Mouse (Mus musculus) intestine, embryonic 15.5 days (tissue): ENCODE data around the gene Tenm4. TPM values are rescaled to one million over a fixed set of nuclear protein-coding genes. Genes with fewer than 3 reads are reported as not detected.
A peak's percentile ranks its signal among the peaks of the same experiment; 100 is the strongest.

ENCODE experiments used
- ATAC-seq: fragments of 200-750 bp; cut with Nextera tagmentation; 2 replicates; pipeline ENCODE4 v1.8.0; 2017; ENCODE audit warnings: moderate TSS enrichment, moderate library complexity
- H3K27ac ChIP-seq: fragments of 300-500 bp; sonication (generic); 2 replicates; pipeline ENCODE4 v1.5.1; 2015; ENCODE audit warnings: mild to moderate bottlenecking, inconsistent platforms
- H3K27me3 ChIP-seq: fragments of 300-500 bp; sonication (generic); replicated peaks from 2 replicates; pipeline ENCODE4 v1.6.1; 2015; ENCODE audit warnings: inconsistent platforms
- H3K36me3 ChIP-seq: fragments of 300-500 bp; sonication (generic); 2 replicates; pipeline ENCODE4 v1.6.1; 2015; ENCODE audit warnings: inconsistent platforms
- H3K4me1 ChIP-seq: fragments of 300-500 bp; sonication (generic); replicated peaks from 2 replicates; pipeline ENCODE4 v1.6.1; 2015; ENCODE audit warnings: inconsistent platforms
- H3K4me2 ChIP-seq: fragments of 300-500 bp; sonication (generic); replicated peaks from 2 replicates; pipeline ENCODE4 v1.6.1; 2015; ENCODE audit warnings: mild to moderate bottlenecking, inconsistent platforms
- H3K4me3 ChIP-seq: fragments of 300-500 bp; sonication (generic); replicated peaks from 2 replicates; pipeline ENCODE4 v1.5.1; 2015; ENCODE audit warnings: inconsistent platforms
- H3K9ac ChIP-seq: fragments of 300-500 bp; sonication (generic); 2 replicates; pipeline ENCODE4 v1.6.1; 2015; ENCODE audit warnings: inconsistent platforms
- H3K9me3 ChIP-seq: fragments of 300-500 bp; sonication (generic); 2 replicates; pipeline ENCODE4 v1.6.1; 2016; ENCODE audit warnings: inconsistent platforms
- WGBS: fragments of 180-500 bp; shearing (Covaris S2); methylation state at CpG from one replicate; pipeline ENCODE4 v1.1.7; 2015; 5-methylcytosine and 5-hydroxymethylcytosine counted together
- polyA plus RNA-seq: library from polyadenylated mRNA; unstranded; fragments of >200 nt; fragmentation: Nextera tagmentation; extraction: Ambion mirVana; gene quantifications from 2 replicates; pipeline ENCODE4 v1.2.1, GENCODE M21; 2015

Gene Tenm4
- polyA plus RNA-seq, 1 experiment from 2014 or later = 22.0 TPM

- no peaks in the 10 kb centered on the region for H3K9me3 ChIP-seq
- 38% methylated on average over 1 of the region's 1 CpGs for WGBS
- no peaks in the 10 kb centered on the region for H3K4me1 ChIP-seq
- no peak overlapping the region for H3K27ac ChIP-seq
- no peak for ATAC-seq
- H3K4me2 ChIP-seq = no peak overlapping the region
- no peaks in the 10 kb centered on the region for H3K27me3 ChIP-seq
- H3K9ac ChIP-seq = no peak overlapping the region
- no peak overlapping the region for H3K4me3 ChIP-seq
- no peaks in the 10 kb centered on the region for H3K36me3 ChIP-seq
These were observed 160.1 kb downstream of the Tenm4 start for GRCm38 (mm10) chr7:96331186-96331585.

DNA sequence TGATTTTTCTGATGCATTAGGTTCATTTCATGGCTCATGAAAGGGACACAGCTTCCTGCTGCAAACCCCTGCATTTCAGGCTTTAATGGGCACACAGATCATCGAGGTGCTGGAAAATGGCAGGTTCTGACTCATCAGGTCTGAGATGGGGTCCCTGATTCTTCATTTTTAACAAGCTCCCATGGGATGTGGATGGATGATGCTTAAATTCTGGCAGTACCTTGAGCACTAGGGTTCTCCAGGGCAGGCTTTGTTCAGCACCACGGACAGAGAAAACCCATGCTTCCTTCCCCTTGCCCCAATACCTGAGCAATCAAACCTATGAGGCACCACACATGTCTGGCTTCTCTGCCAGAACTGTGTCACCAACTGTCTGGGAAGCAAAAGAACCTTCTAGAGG is 163.3 kb downstream of the Tenm4 start:
- no peak for ATAC-seq
- 39% methylated on average over 2 of the region's 2 CpGs for WGBS
- H3K9ac ChIP-seq = no peak overlapping the region

DNA sequence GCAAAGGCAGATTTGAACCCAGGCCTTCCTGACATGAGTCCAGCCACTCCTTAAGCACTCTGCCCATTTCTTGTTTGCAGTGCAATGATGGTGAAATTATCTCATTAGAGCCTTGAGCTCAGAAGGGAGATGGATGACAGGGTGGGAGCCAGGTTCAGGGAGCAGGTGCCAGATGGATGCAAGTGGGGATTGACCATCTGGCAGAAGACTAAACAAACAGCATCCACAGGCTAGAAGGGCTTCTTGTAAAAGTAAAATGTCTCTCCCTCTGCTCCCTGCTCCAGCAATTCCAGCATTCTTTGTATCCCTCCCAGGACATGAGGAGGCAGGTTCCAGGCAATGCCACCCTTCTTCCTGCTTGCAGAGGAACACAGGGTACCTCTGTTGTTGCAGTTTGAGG is 165.3 kb downstream of the Tenm4 start:
- Histone ChIP-seq H3K4me1 (no peaks in the 10 kb centered on the region), H3K9me3 (no peaks in the 10 kb centered on the region), H3K9ac (no peak overlapping the region), H3K4me2 (no peak overlapping the region), H3K4me3 (no peak overlapping the region), H3K36me3 (no peaks in the 10 kb centered on the region), H3K27me3 (no peaks in the 10 kb centered on the region), H3K27ac (no peak overlapping the region)
- no peak for ATAC-seq

More for the DNA sequence above, 163.3 kb downstream of the Tenm4 start:
- no peak overlapping the region for H3K27ac ChIP-seq
- no peaks in the 10 kb centered on the region for H3K36me3 ChIP-seq
- no peaks in the 10 kb centered on the region for H3K4me1 ChIP-seq
- H3K27me3 ChIP-seq = no peaks in the 10 kb centered on the region
- H3K4me2 ChIP-seq = no peak overlapping the region
- no peaks in the 10 kb centered on the region for H3K9me3 ChIP-seq
- H3K4me3 ChIP-seq = no peak overlapping the region

GRCm38 (mm10) chr7:96340826-96341225 is 169.8 kb downstream of the Tenm4 start:
- Histone ChIP-seq H3K36me3 (no peaks in the 10 kb centered on the region), H3K27me3 (no peaks in the 10 kb centered on the region), H3K27ac (no peak overlapping the region), H3K4me1 (no peaks in the 10 kb centered on the region), H3K9me3 (no peaks in the 10 kb centered on the region), H3K4me3 (no peak overlapping the region), H3K9ac (no peak overlapping the region), H3K4me2 (no peak overlapping the region)
- 45% methylated on average over 5 of the region's 5 CpGs for WGBS
- ATAC-seq = no peak

GRCm38 (mm10) chr7:96341479-96341878 is 170.4 kb downstream of the Tenm4 start:
- no peak for ATAC-seq
- Histone ChIP-seq H3K9me3 (no peaks in the 10 kb centered on the region), H3K4me2 (no peak overlapping the region), H3K4me1 (no peaks in the 10 kb centered on the region), H3K36me3 (no peaks in the 10 kb centered on the region), H3K9ac (no peak overlapping the region), H3K27ac (no peak overlapping the region), H3K4me3 (no peak overlapping the region), H3K27me3 (no peaks in the 10 kb centered on the region)
- 75% methylated on average over 2 of the region's 2 CpGs for WGBS

GRCm38 (mm10) chr7:96342996-96343395 is 171.9 kb downstream of the Tenm4 start:
- Histone ChIP-seq H3K36me3 (no peaks in the 10 kb centered on the region), H3K4me1 (no peaks in the 10 kb centered on the region), H3K4me2 (no peak overlapping the region), H3K9ac (no peak overlapping the region), H3K9me3 (no peaks in the 10 kb centered on the region), H3K27ac (no peak overlapping the region), H3K27me3 (no peaks in the 10 kb centered on the region), H3K4me3 (no peak overlapping the region)
- 78% methylated on average over 6 of the region's 6 CpGs for WGBS
- no peak for ATAC-seq

- H3K4me3 ChIP-seq = no peak overlapping the region
- no peaks in the 10 kb centered on the region for H3K4me1 ChIP-seq
- no peak for ATAC-seq
- H3K9me3 ChIP-seq = no peaks in the 10 kb centered on the region
- 89% methylated on average over 2 of the region's 2 CpGs for WGBS
- no peaks in the 10 kb centered on the region for H3K27me3 ChIP-seq
- H3K9ac ChIP-seq = no peak overlapping the region
- H3K4me2 ChIP-seq = no peak overlapping the region
- no peak overlapping the region for H3K27ac ChIP-seq
- no peaks in the 10 kb centered on the region for H3K36me3 ChIP-seq
These were observed 172.6 kb downstream of the Tenm4 start for GRCm38 (mm10) chr7:96343667-96344066.

DNA sequence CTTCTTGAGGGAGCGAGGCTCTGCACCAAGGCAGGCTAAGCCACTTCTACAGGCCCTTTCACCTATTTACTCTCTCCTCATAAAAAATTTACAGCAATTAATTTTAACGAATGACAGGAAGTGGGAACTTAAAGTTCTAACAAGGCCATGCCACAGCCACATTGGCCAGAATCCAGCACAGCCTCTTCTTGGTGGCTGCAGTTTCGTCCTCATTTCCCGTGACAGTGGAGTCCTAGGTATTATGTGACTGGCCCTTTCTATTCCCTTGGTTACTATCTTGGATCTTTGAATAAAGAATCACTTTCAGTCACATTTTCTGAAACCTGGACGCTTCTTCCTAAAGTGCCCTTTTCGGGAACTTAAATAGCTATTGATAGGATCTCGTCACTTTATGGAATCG is 181.6 kb downstream of the Tenm4 start:
- Histone ChIP-seq H3K4me1 (no peaks in the 10 kb centered on the region), H3K27ac (no peak overlapping the region), H3K4me2 (no peak overlapping the region), H3K4me3 (no peak overlapping the region), H3K27me3 (no peaks in the 10 kb centered on the region), H3K36me3 (no peaks in the 10 kb centered on the region), H3K9ac (no peak overlapping the region), H3K9me3 (no peaks in the 10 kb centered on the region)
- no peak for ATAC-seq
- WGBS = 69% methylated on average over 8 of the region's 8 CpGs

GRCm38 (mm10) chr7:96356285-96356811 is 185.3 kb downstream of the Tenm4 start:
- 55% methylated on average over 3 of the region's 3 CpGs for WGBS
- Histone ChIP-seq H3K27ac (no peak overlapping the region), H3K4me3 (no peak overlapping the region), H3K27me3 (no peaks in the 10 kb centered on the region), H3K4me1 (no peaks in the 10 kb centered on the region), H3K9ac (no peak overlapping the region), H3K9me3 (no peaks in the 10 kb centered on the region), H3K4me2 (no peak overlapping the region), H3K36me3 (no peaks in the 10 kb centered on the region)
- no peak for ATAC-seq

- Histone ChIP-seq H3K4me2 (no peak overlapping the region), H3K9ac (no peak overlapping the region), H3K4me3 (no peak overlapping the region), H3K27ac (no peak overlapping the region), H3K9me3 (no peaks in the 10 kb centered on the region), H3K4me1 (no peaks in the 10 kb centered on the region), H3K27me3 (no peaks in the 10 kb centered on the region), H3K36me3 (no peaks in the 10 kb centered on the region)
- no peak for ATAC-seq
- WGBS = 20% methylated on average over 6 of the region's 6 CpGs
These were observed 186.5 kb downstream of the Tenm4 start for GRCm38 (mm10) chr7:96357550-96357949.

GRCm38 (mm10) chr7:96363311-96363710 is 192.3 kb downstream of the Tenm4 start:
- no peak overlapping the region for H3K9ac ChIP-seq
- no peak overlapping the region for H3K4me2 ChIP-seq
- no peak for ATAC-seq
- no peaks in the 10 kb centered on the region for H3K36me3 ChIP-seq
- H3K4me1 ChIP-seq = no peaks in the 10 kb centered on the region
- no peaks in the 10 kb centered on the region for H3K27me3 ChIP-seq
- no peak overlapping the region for H3K27ac ChIP-seq
- no peaks in the 10 kb centered on the region for H3K9me3 ChIP-seq
- H3K4me3 ChIP-seq = no peak overlapping the region
- WGBS = 44% methylated on average over 3 of the region's 3 CpGs

- WGBS = 59% methylated on average over 4 of the region's 4 CpGs
- no peaks in the 10 kb centered on the region for H3K27me3 ChIP-seq
- ATAC-seq = no peak
These were observed 198.9 kb downstream of the Tenm4 start for GRCm38 (mm10) chr7:96369947-96370346.

DNA sequence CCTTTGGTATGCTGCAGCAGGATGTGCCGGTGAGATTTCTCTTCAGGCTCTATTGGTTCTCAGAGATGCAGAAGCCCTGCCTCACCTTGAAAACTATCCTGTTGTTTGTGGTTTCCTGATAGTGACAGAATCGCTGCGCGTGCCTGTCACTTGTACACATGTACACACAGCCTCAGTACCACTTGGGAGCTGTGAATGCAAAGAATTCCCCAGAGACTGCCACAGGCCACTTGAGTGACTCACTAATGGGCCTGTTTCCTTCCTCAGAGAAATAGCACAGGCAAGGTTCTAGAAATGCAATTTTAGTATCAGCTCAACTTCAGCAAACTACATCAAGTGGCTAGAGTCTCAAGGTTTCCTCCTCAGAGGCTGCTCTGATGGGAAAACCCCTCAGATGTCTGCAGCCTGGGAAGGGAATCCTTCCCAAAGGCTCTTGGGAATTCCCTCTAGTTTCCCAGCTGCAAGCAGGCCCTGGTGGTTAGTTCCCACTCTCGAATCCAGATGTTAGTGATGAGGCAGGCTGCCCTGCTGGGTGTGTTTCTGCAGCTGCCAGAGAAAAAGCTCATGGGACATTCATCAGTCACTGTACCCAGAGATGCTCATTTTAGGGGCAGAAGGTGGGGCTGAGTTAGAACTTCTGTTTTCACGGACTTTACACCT is 203.1 kb downstream of the Tenm4 start:
- 66% methylated on average over 6 of the region's 6 CpGs for WGBS
- no peaks in the 10 kb centered on the region for H3K36me3 ChIP-seq
- no peaks in the 10 kb centered on the region for H3K27me3 ChIP-seq
- no peak overlapping the region for H3K4me3 ChIP-seq
- ATAC-seq = 0 out of 2 replicates have a peak, but pooled peaks have one; percentile 47
- H3K4me2 ChIP-seq = no peak overlapping the region
- H3K27ac ChIP-seq = no peak overlapping the region
- no peaks in the 10 kb centered on the region for H3K4me1 ChIP-seq
- H3K9ac ChIP-seq = no peak overlapping the region
- no peaks in the 10 kb centered on the region for H3K9me3 ChIP-seq

More at GRCm38 (mm10) chr7:96369947-96370346, 198.9 kb downstream of the Tenm4 start:
- Histone ChIP-seq H3K9me3 (no peaks in the 10 kb centered on the region), H3K4me2 (no peak overlapping the region), H3K27ac (no peak overlapping the region), H3K4me3 (no peak overlapping the region), H3K4me1 (no peaks in the 10 kb centered on the region), H3K9ac (no peak overlapping the region), H3K36me3 (no peaks in the 10 kb centered on the region)
